Mouse (Mus musculus) CH12.LX (cell line): Measurements from ENCODE around the gene Nectin2. TPM values are rescaled to one million over a fixed set of nuclear protein-coding genes. Genes with fewer than 3 reads are reported as not detected.

Experiments used
- DNase-seq: peaks from one replicate; pipeline ENCODE4 v3.0.0-alpha.2; 2013; ENCODE audit errors: extremely low read depth
- H3K27ac ChIP-seq: 2 replicates; pipeline ENCODE4 v1.5.1; 2012; ENCODE audit warnings: low read depth, mild to moderate bottlenecking, control low read depth, moderate library complexity; ENCODE audit not compliant: insufficient read depth
- H3K27me3 ChIP-seq: replicated peaks from 2 replicates; pipeline ENCODE3; 2012; ENCODE audit warnings: inconsistent platforms
- H3K36me3 ChIP-seq, 2 experiments: replicated peaks in 1 of 2; 2 replicates each; pipeline versions ENCODE3 to v1.6.1; 2012; ENCODE audit warnings: inconsistent platforms in 1 of 2, low read length in 1 of 2, mild to moderate bottlenecking in 1 of 2, mixed read lengths in 1 of 2, moderate library complexity in 1 of 2; ENCODE audit not compliant: control insufficient read depth in 1 of 2, insufficient read depth in 1 of 2
- H3K4me1 ChIP-seq, 2 experiments: 2 replicates each; pipeline ENCODE4 v1.6.1; 2012; ENCODE audit warnings: inconsistent platforms in 1 of 2, moderate library complexity in 1 of 2; ENCODE audit not compliant: insufficient read depth in 2 of 2, control insufficient read depth in 1 of 2
- H3K4me2 ChIP-seq: 2 replicates; pipeline ENCODE4 v1.6.1; 2012; ENCODE audit warnings: low read depth, mild to moderate bottlenecking, control low read depth; ENCODE audit not compliant: poor library complexity, insufficient read depth, severe bottlenecking
- H3K4me3 ChIP-seq, 3 experiments: fragments of 150-350 bp in 1 of 3; sonication (generic) in 1 of 3; replicated peaks in 1 of 3; 2 replicates each; pipeline versions ENCODE3 to v1.5.1; 2011 to 2012; ENCODE audit warnings: low read depth in 2 of 3, low read length in 2 of 3, mild to moderate bottlenecking in 2 of 3, moderate library complexity in 2 of 3, control low read depth in 1 of 3, improper control_type of control experiment in 1 of 3, inconsistent platforms in 1 of 3, mixed read lengths in 1 of 3; ENCODE audit not compliant: poor library complexity in 1 of 3
- H3K79me2 ChIP-seq: replicated peaks from 2 replicates; pipeline ENCODE4 v1.6.1; 2012; ENCODE audit warnings: mild to moderate bottlenecking, moderate library complexity; ENCODE audit not compliant: control insufficient read depth, poor library complexity, insufficient read depth, severe bottlenecking; ENCODE audit errors: extremely low read depth
- H3K9ac ChIP-seq: 2 replicates; pipeline ENCODE4 v1.6.1; 2012; ENCODE audit warnings: low read depth, mild to moderate bottlenecking, control low read depth, moderate library complexity; ENCODE audit not compliant: insufficient read depth
- H3K9me3 ChIP-seq: replicated peaks from 2 replicates; pipeline ENCODE3; 2012; ENCODE audit warnings: low read length, inconsistent platforms, mixed read lengths
- CTCF ChIP-seq, 2 experiments: IDR thresholded peaks in 1 of 2; conservative IDR thresholded peaks in 1 of 2; 2 replicates each; pipeline ENCODE4 v1.5.1; 2011 to 2012; ENCODE audit warnings: low read depth in 2 of 2, low read length in 2 of 2, improper control_type of control experiment in 1 of 2, inconsistent platforms in 1 of 2, mild to moderate bottlenecking in 1 of 2, moderate library complexity in 1 of 2
- EP300 ChIP-seq: IDR thresholded peaks from 2 replicates; pipeline ENCODE4 v1.6.1; 2011; ENCODE audit warnings: low read length, improper control_type of control experiment
- ETS1 ChIP-seq: conservative IDR thresholded peaks from 2 replicates; pipeline ENCODE4 v1.6.1; 2012; ENCODE audit warnings: low read depth, mild to moderate bottlenecking, inconsistent platforms, low read length, improper control_type of control experiment, moderate library complexity
- IRF4 ChIP-seq: IDR thresholded peaks from 2 replicates; pipeline ENCODE4 v1.6.1; 2014; ENCODE audit warnings: low read depth, mild to moderate bottlenecking, inconsistent platforms, low read length, improper control_type of control experiment
- JUN ChIP-seq: IDR thresholded peaks from 2 replicates; pipeline ENCODE4 v1.6.1; 2011; ENCODE audit warnings: low read depth, mild to moderate bottlenecking, low read length, improper control_type of control experiment, moderate library complexity; ENCODE audit not compliant: insufficient read depth
- JUND ChIP-seq: conservative IDR thresholded peaks from 2 replicates; pipeline ENCODE4 v1.6.1; 2011; ENCODE audit warnings: low read depth, low read length, improper control_type of control experiment
- MAFK ChIP-seq: IDR thresholded peaks from 2 replicates; pipeline ENCODE4 v1.6.1; 2011; ENCODE audit warnings: low read length, improper control_type of control experiment; ENCODE audit not compliant: insufficient replicate concordance
- MAX ChIP-seq: IDR thresholded peaks from 2 replicates; pipeline ENCODE4 v1.6.1; 2011; ENCODE audit warnings: low read length, improper control_type of control experiment
- MAZ ChIP-seq: IDR thresholded peaks from 2 replicates; pipeline ENCODE4 v1.6.1; 2012; ENCODE audit warnings: low read depth, mild to moderate bottlenecking, inconsistent platforms, low read length, improper control_type of control experiment, moderate library complexity
- MEF2A ChIP-seq: IDR thresholded peaks from 2 replicates; pipeline ENCODE4 v1.6.1; 2014; ENCODE audit warnings: low read depth, mild to moderate bottlenecking, inconsistent platforms, low read length, improper control_type of control experiment, borderline replicate concordance
- MXI1 ChIP-seq: IDR thresholded peaks from 2 replicates; pipeline ENCODE4 v1.6.1; 2011; ENCODE audit warnings: mild to moderate bottlenecking, low read depth, low read length, improper control_type of control experiment
- NRF1 ChIP-seq: IDR thresholded peaks from 2 replicates; pipeline ENCODE4 v1.6.1; 2014; ENCODE audit warnings: low read depth, mild to moderate bottlenecking, inconsistent platforms, low read length, improper control_type of control experiment, moderate library complexity
- POLR2A ChIP-seq: IDR thresholded peaks from 2 replicates; pipeline ENCODE4 v1.6.1; 2011; ENCODE audit warnings: low read depth, mild to moderate bottlenecking, improper control_type of control experiment, low read length
- POLR2AphosphoS2 ChIP-seq: IDR thresholded peaks from 2 replicates; pipeline ENCODE4 v1.6.1; 2011; ENCODE audit warnings: low read depth, low read length, improper control_type of control experiment
- RAD21 ChIP-seq: IDR thresholded peaks from 2 replicates; pipeline ENCODE4 v1.6.1; 2011; ENCODE audit warnings: low read depth, mild to moderate bottlenecking, low read length, improper control_type of control experiment, moderate library complexity
- RCOR1 ChIP-seq: conservative IDR thresholded peaks from 2 replicates; pipeline ENCODE4 v1.6.1; 2012; ENCODE audit warnings: low read depth, mild to moderate bottlenecking, inconsistent platforms, low read length, improper control_type of control experiment
- TCF12 ChIP-seq: IDR thresholded peaks from 2 replicates; pipeline ENCODE4 v1.6.1; 2014; ENCODE audit warnings: low read depth, mild to moderate bottlenecking, inconsistent platforms, low read length, improper control_type of control experiment
- UBTF ChIP-seq: IDR thresholded peaks from 2 replicates; pipeline ENCODE4 v1.6.1; 2012; ENCODE audit warnings: low read depth, mild to moderate bottlenecking, inconsistent platforms, low read length, improper control_type of control experiment, moderate library complexity
- ZKSCAN1 ChIP-seq: IDR thresholded peaks from 2 replicates; pipeline ENCODE4 v1.6.1; 2012; ENCODE audit warnings: low read depth, inconsistent platforms, low read length, improper control_type of control experiment, borderline replicate concordance
- ZMIZ1 ChIP-seq: IDR thresholded peaks from 2 replicates; pipeline ENCODE4 v1.6.1; 2012; ENCODE audit warnings: low read depth, mild to moderate bottlenecking, inconsistent platforms, low read length, improper control_type of control experiment
- dilution Hi-C: fragments of 300-500 bp; cut with MboI; formaldehyde crosslinking; loops from 2 replicates; pipeline ENCODE4 v1.14.3; 2020; ENCODE audit warnings: low sequenced_read_pairs; ENCODE audit not compliant: extremely low pct_unique_long_range_greater_than_20kb, extremely low pct_ligation_motif_present
- in situ Hi-C: fragments of 300-500 bp; cut with MboI; formaldehyde crosslinking; loops from 3 replicates; pipeline ENCODE4 v1.14.3; 2019; ENCODE audit warnings: low sequenced_read_pairs, low pct_ligation_motif_present, low pct_unique_long_range_greater_than_20kb, mixed read lengths
- polyA plus RNA-seq: library from polyadenylated mRNA; unstranded; fragments of >175 nt; gene quantifications from 2 replicates; pipeline ENCODE4 v1.2.1, GENCODE M21; 2012; ENCODE audit warnings: low read depth; ENCODE audit not compliant: insufficient read length
- total RNA-seq, 2 experiments: library from RNA; depleted of rRNA; stranded (reverse); fragments of 300-350 nt in 1 of 2; fragments of >200 nt in 1 of 2; gene quantifications; 2 replicates each; pipeline ENCODE4 v1.2.3; 2012 to 2014

Nectin2 gene
- total and polyA plus RNA-seq, 3 experiments, result 3.0 to 14.1 (median 6.3) TPM

DNA sequence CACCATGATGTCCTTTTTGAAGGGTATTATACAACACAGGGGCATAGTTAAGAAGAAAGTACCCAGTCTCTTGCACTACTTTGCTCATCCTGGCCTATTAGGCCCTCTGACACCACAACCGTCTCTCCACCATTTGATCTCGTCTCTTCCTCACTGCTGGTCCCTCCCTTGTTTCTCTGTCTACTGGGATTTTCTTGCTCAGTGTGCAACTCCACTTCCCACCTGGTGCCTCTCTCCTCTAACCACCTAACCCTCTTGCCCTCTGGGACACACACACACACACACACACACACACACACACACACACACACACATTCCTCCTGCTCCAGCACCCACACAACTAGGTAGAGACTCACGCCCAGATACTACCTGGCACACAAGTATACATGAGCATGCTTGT lies 71.4 kb downstream of the Nectin2 start:
- no peaks in the 10 kb centered on the region for H3K9me3 ChIP-seq
- no peak overlapping the region for H3K4me3 ChIP-seq
- no peak overlapping the region for H3K27ac ChIP-seq
- peaks cover 3% of the 10 kb centered on the region for H3K27me3 ChIP-seq
- dilution Hi-C loops (no loop called here), in situ Hi-C loops (no loop called here)
- H3K79me2 ChIP-seq, result no peaks in the 10 kb centered on the region
- TF ChIP-seq MAX (no peak), ZMIZ1 (no peak), EP300 (no peak)
- no peaks in the 10 kb centered on the region for H3K36me3 ChIP-seq
- no peak overlapping the region for H3K4me2 ChIP-seq
- no peak overlapping the region for H3K9ac ChIP-seq
- DNase-seq, result no peak
- peaks cover 2 to 3% of the 10 kb centered on the region in 2 experiments; a peak in 3 of 4 replicates for H3K4me1 ChIP-seq

GRCm38 (mm10) chr7:19677872-19678271 lies 72.4 kb downstream of the Nectin2 start, which contains the start of gene Apoc2:
TSS of gene Apoc2 (minus strand) at chr7:19677941.
- Histone ChIP-seq H3K9me3 (no peaks in the 10 kb centered on the region), H3K27ac (no peak within 1 kb of the TSS), H3K79me2 (no peaks in the 10 kb centered on the region), H3K9ac (no peak within 1 kb of the TSS), H3K4me3 (no peak within 1 kb of the TSS), H3K4me2 (no peak within 1 kb of the TSS), H3K36me3 (no peaks in the 10 kb centered on the region), H3K27me3 (peaks cover 3% of the 10 kb centered on the region), H3K4me1 (peaks cover 0 to 2% of the 10 kb centered on the region in 2 experiments; a peak in 1 of 4 replicates)
- dilution Hi-C loops (no loop called here), in situ Hi-C loops (no loop called here)
- no peak for DNase-seq
- TF ChIP-seq CTCF (conservative IDR thresholded peaks at IDR 0.05 in 1 of 2, IDR thresholded peaks at IDR 0.05 in 1 of 2; ENCODE audit: low read depth in 2 of 2, low read length in 2 of 2), result no peak

DNA sequence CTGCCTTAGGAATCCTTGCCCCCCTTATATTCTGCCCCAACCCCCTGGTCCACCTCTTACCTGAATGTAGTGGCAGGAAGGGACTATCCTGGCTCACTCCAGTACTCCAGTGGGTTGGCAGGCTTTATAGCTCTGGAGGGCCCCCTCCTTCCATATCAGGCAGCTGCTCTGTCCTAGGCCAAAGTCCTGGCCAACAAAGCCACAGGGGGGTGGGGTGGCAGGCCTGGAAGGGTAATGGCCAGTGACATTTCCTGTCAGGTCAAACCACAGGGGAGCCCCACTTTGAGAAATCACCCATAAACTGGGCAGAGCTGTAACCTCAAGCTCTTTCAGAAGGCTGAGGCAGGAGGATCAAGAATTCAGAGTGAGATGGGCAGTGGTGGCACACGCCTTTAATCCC lies 73.6 kb downstream of the Nectin2 start:
- H3K27me3 ChIP-seq, result peaks cover 3% of the 10 kb centered on the region

DNA sequence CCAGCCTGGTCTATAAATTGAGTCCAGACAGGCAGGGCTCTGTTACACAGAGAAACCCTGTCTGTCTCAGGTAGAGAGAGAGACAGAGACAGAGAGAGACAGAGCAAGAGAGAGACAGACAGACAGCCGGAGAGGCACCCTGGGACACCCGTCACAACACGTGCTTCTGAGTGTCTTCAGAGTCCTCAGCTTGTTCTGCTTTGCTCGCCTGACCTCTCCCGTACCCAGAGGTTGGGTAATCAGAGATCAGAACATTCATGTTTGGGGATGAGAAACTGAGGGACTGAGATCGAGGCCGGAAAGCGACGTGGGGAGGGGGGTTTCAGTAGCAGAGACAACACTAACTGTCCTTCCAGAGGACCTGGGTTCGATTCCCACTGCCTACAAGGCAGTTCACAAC lies 74.5 kb downstream of the Nectin2 start:
- no peaks in the 10 kb centered on the region for H3K4me1 ChIP-seq
- no peaks in the 10 kb centered on the region for H3K79me2 ChIP-seq
- TF ChIP-seq ZMIZ1 (no peak), ETS1 (no peak), MAZ (no peak), JUND (no peak), MXI1 (no peak), IRF4 (no peak), NRF1 (no peak), MEF2A (no peak), POLR2AphosphoS2 (no peak), RAD21 (no peak), JUN (no peak)
- H3K9ac ChIP-seq, result no peak overlapping the region
- dilution Hi-C loops, result no loop called here
- no peak overlapping the region for H3K4me3 ChIP-seq
- H3K27ac ChIP-seq, result no peak overlapping the region
- no peak for DNase-seq
- no peaks in the 10 kb centered on the region for H3K36me3 ChIP-seq
- peaks cover 3% of the 10 kb centered on the region for H3K27me3 ChIP-seq
- in situ Hi-C loops, result no loop called here
- H3K4me2 ChIP-seq, result no peak overlapping the region
- H3K9me3 ChIP-seq, result no peaks in the 10 kb centered on the region

More for the DNA sequence above, 73.6 kb downstream of the Nectin2 start:
- no peak overlapping the region for H3K4me3 ChIP-seq
- TF ChIP-seq TCF12, result no peak
- TF ChIP-seq ZKSCAN1, result no peak
- no peak for TF ChIP-seq RCOR1
- no peak for TF ChIP-seq NRF1
- no peak for TF ChIP-seq MAFK
- no peak for TF ChIP-seq POLR2A
- TF ChIP-seq UBTF, result no peak
- no peaks in the 10 kb centered on the region for H3K36me3 ChIP-seq
- no peaks in the 10 kb centered on the region for H3K4me1 ChIP-seq
- no peak for DNase-seq
- in situ Hi-C loops (no loop called here), dilution Hi-C loops (no loop called here)
- no peak overlapping the region for H3K4me2 ChIP-seq
- H3K27ac ChIP-seq, result no peak overlapping the region
- H3K79me2 ChIP-seq, result no peaks in the 10 kb centered on the region
- H3K9ac ChIP-seq, result no peak overlapping the region
- H3K9me3 ChIP-seq, result no peaks in the 10 kb centered on the region
